Mouse (Mus musculus) forebrain, embryonic 14.5 days (tissue): Measurements from ENCODE around the gene Eif2s1. TPM values are rescaled to one million over a fixed set of nuclear protein-coding genes. Genes with fewer than 3 reads are reported as not detected.

Experiments
- ATAC-seq: fragments of 200-750 bp; cut with Nextera tagmentation; 2 replicates; pipeline ENCODE4 v1.8.0; 2017; ENCODE audit warnings: mild to moderate bottlenecking, moderate library complexity
- DNase-seq: peaks from one replicate; pipeline ENCODE4 v3.0.0-alpha.2; 2015; ENCODE audit warnings: low spot score
- H3K27ac ChIP-seq: fragments of 300-500 bp; sonication (generic); 2 replicates; pipeline ENCODE4 v1.5.1; 2014; ENCODE audit warnings: low read depth, mild to moderate bottlenecking, control low read depth, low read length, moderate library complexity
- H3K27me3 ChIP-seq: fragments of 300-500 bp; sonication (generic); replicated peaks from 2 replicates; pipeline ENCODE4 v1.6.1; 2014; ENCODE audit warnings: low read length, control low read depth, mixed read lengths; ENCODE audit not compliant: control insufficient read depth, insufficient read depth
- H3K36me3 ChIP-seq: fragments of 300-500 bp; sonication (generic); 2 replicates; pipeline ENCODE4 v1.6.1; 2014; ENCODE audit warnings: low read length, control low read depth; ENCODE audit not compliant: control insufficient read depth, insufficient read depth
- H3K4me1 ChIP-seq: fragments of 300-500 bp; sonication (generic); 2 replicates; pipeline ENCODE4 v1.6.1; 2014; ENCODE audit warnings: antibody characterized with exemption, low read length, control low read depth; ENCODE audit not compliant: control insufficient read depth, insufficient read depth
- H3K4me2 ChIP-seq: fragments of 300-500 bp; sonication (generic); 2 replicates; pipeline ENCODE4 v1.6.1; 2014; ENCODE audit warnings: mild to moderate bottlenecking, control low read depth, low read length
- H3K4me3 ChIP-seq: fragments of 300-500 bp; sonication (generic); 2 replicates; pipeline ENCODE4 v1.5.1; 2014; ENCODE audit warnings: low read depth, low read length, control low read depth
- H3K9ac ChIP-seq: fragments of 300-500 bp; sonication (generic); 2 replicates; pipeline ENCODE4 v1.6.1; 2014; ENCODE audit warnings: mild to moderate bottlenecking, low read length, control low read depth, moderate library complexity
- H3K9me3 ChIP-seq: fragments of 300-500 bp; sonication (generic); replicated peaks from 2 replicates; pipeline ENCODE4 v1.6.1; 2016; ENCODE audit warnings: low read length, control low read depth, mixed read lengths; ENCODE audit not compliant: control insufficient read depth
- WGBS: fragments of 180-500 bp; shearing (Covaris S2); extraction: QIAGEN DNeasy Blood & Tissue Kit; methylation state at CpG from one replicate; pipeline ENCODE4 v1.1.7; 2014; 5-methylcytosine and 5-hydroxymethylcytosine counted together
- polyA plus RNA-seq: library from polyadenylated mRNA; unstranded; fragments of >200 nt; fragmentation: Nextera tagmentation; extraction: Ambion mirVana; gene quantifications from 2 replicates; pipeline ENCODE4 v1.2.1, GENCODE M21; 2014

The Eif2s1 gene
- polyA plus RNA-seq, 1 experiment from 2014 or later = 188 TPM

- Histone ChIP-seq H3K27me3 (no peaks in the 10 kb centered on the region), H3K4me1 (peaks cover 6% of the 10 kb centered on the region; the same call in 1 of the 2 replicates), H3K4me2 (no peak overlapping the region), H3K27ac (no peak overlapping the region), H3K36me3 (peaks cover 35% of the 10 kb centered on the region), H3K9me3 (no peaks in the 10 kb centered on the region), H3K9ac (no peak overlapping the region), H3K4me3 (no peak overlapping the region)
- WGBS = 91% methylated on average over 1 of the region's 1 CpGs
- ATAC-seq (no peak), DNase-seq (no peak)
Observed at GRCm38 (mm10) chr12:78868115-78868514, 6.5 kb downstream of the Eif2s1 start.

- DNase-seq (no peak), ATAC-seq (no peak)
- Histone ChIP-seq H3K4me3 (no peak overlapping the region), H3K27me3 (no peaks in the 10 kb centered on the region), H3K36me3 (peaks cover 52% of the 10 kb centered on the region), H3K4me1 (no peaks in the 10 kb centered on the region), H3K9ac (no peak overlapping the region), H3K4me2 (no peak overlapping the region), H3K9me3 (no peaks in the 10 kb centered on the region), H3K27ac (no peak overlapping the region)
- WGBS = 98% methylated on average over 3 of the region's 3 CpGs
Observed at GRCm38 (mm10) chr12:78874581-78874980, 13.0 kb downstream of the Eif2s1 start.

DNA sequence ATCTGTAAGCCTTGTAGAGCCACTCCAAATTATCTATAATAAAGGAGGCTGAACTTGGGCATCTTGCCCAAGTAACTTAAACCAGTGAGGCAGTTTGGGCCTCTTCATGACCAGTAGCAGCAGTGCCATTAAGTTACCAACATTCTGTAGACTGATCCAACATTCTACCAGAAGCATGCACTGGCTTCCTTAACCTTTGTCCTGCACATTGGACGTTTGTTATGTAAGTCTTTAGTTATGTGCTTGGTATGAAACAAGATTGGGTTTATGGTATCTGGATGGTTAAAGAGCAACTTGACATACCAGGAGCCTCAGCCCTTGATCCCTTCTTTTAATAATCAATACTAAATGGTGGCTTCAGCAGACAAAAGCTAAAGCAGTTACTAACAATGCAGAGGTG is 28.4 kb downstream of the Eif2s1 start:
- Histone ChIP-seq H3K36me3 (peaks cover 18% of the 10 kb centered on the region), H3K27me3 (no peaks in the 10 kb centered on the region), H3K4me2 (no peak overlapping the region), H3K9ac (no peak overlapping the region), H3K9me3 (no peaks in the 10 kb centered on the region), H3K27ac (no peak overlapping the region), H3K4me1 (no peaks in the 10 kb centered on the region), H3K4me3 (no peak overlapping the region)
- no peak for ATAC-seq
- no peak for DNase-seq
- WGBS = 79% methylated on average over 1 of the region's 1 CpGs

DNA sequence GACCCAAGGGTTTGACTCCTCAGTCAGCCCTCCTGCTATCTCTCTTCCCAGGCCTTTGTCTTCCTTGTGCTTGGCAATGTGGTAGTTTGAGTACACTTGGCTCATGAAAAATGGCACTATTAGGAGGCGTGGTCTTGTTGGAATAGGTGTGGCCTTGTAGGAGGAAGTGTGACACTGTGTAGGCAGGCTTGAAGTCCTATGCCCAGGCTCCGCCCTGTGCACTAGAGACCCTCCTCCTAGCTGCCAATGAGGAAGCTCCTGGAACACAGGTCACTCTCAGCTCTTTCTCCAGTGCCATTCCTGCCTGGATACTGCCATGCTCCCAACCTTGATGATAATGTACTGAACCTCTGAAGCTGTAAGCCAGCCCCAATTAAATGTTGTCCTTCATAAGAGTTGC is 29.5 kb downstream of the Eif2s1 start:
- Histone ChIP-seq H3K4me1 (no peaks in the 10 kb centered on the region), H3K4me3 (no peak overlapping the region), H3K27ac (no peak overlapping the region), H3K9me3 (no peaks in the 10 kb centered on the region), H3K27me3 (no peaks in the 10 kb centered on the region), H3K4me2 (no peak overlapping the region), H3K9ac (no peak overlapping the region), H3K36me3 (peaks cover 8% of the 10 kb centered on the region)
- 83% methylated on average over 2 of the region's 2 CpGs for WGBS
- no peak for DNase-seq
- no peak for ATAC-seq

- Histone ChIP-seq H3K36me3 (no peaks in the 10 kb centered on the region), H3K4me2 (no peak overlapping the region), H3K27ac (no peak overlapping the region), H3K4me3 (no peak overlapping the region), H3K9me3 (no peaks in the 10 kb centered on the region), H3K27me3 (no peaks in the 10 kb centered on the region), H3K4me1 (no peaks in the 10 kb centered on the region), H3K9ac (no peak overlapping the region)
- ATAC-seq = no peak
- DNase-seq = no peak
- 89% methylated on average over 1 of the region's 1 CpGs for WGBS
Observed at GRCm38 (mm10) chr12:78897861-78898260, 36.2 kb downstream of the Eif2s1 start.

DNA sequence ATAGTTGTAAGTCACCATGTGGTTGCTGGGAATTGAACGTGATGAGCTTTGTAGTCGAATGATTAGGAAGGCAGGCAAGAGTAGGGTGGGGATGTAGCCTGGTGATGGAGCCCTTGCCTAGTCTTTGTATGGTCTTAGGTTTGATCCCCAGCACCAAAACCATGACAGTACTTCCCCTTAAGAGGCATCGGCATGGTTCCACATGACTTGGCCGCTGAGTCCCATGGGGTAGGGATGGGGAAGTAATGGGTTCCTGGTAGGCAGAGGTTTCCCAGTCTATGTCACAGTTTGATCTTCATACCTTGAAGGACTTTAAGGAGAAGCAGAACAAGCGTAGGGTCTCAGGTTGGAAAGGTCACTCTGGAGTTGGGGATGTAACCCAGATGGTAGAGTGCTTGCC is 39.8 kb downstream of the Eif2s1 start:
- DNase-seq (no peak), ATAC-seq (no peak)
- no peaks in the 10 kb centered on the region for H3K9me3 ChIP-seq
- no peak overlapping the region for H3K27ac ChIP-seq
- no peak overlapping the region for H3K4me2 ChIP-seq
- no peaks in the 10 kb centered on the region; the same call in 1 of the 2 replicates for H3K27me3 ChIP-seq
- no peaks in the 10 kb centered on the region for H3K4me1 ChIP-seq
- H3K9ac ChIP-seq = no peak overlapping the region
- 94% methylated on average over 5 of the region's 5 CpGs for WGBS
- no peaks in the 10 kb centered on the region for H3K36me3 ChIP-seq
- no peak overlapping the region for H3K4me3 ChIP-seq

DNA sequence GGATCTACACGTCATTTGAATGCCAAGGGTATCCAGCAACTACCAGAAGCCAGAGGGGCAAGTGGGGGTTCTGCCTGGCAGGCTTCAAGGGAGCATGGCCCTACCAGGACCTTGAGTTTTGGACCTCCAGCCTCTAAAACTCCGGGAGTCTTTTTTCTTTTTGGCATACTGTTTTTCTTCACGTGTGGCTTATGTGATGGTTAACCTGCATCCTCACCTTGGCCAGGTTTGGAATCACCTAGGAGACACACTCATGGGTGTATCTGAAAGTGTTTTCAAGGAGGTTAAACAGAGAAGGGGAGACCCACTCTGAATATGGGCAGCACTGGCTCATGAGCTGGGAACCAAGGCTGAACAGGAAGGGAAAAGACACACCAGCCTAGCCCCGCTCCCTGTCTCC is 41.7 kb downstream of the Eif2s1 start:
- WGBS = 81% methylated on average over 4 of the region's 4 CpGs
- Histone ChIP-seq H3K4me1 (no peaks in the 10 kb centered on the region), H3K27me3 (peaks cover 8% of the 10 kb centered on the region; the same call in 1 of the 2 replicates), H3K9me3 (no peaks in the 10 kb centered on the region), H3K4me2 (no peak overlapping the region), H3K4me3 (no peak overlapping the region), H3K36me3 (no peaks in the 10 kb centered on the region), H3K9ac (no peak overlapping the region), H3K27ac (no peak overlapping the region)
- ATAC-seq = no peak
- no peak for DNase-seq

GRCm38 (mm10) chr12:78904499-78904898 is 42.9 kb downstream of the Eif2s1 start:
- H3K9ac ChIP-seq = no peak overlapping the region
- 88% methylated on average over 7 of the region's 7 CpGs for WGBS
- no peak overlapping the region for H3K4me3 ChIP-seq
- ATAC-seq = no peak
- H3K36me3 ChIP-seq = no peaks in the 10 kb centered on the region
- peaks cover 8% of the 10 kb centered on the region; the same call in 1 of the 2 replicates for H3K27me3 ChIP-seq
- no peak overlapping the region for H3K4me2 ChIP-seq
- no peak overlapping the region for H3K27ac ChIP-seq
- DNase-seq = no peak
- H3K9me3 ChIP-seq = no peaks in the 10 kb centered on the region
- H3K4me1 ChIP-seq = no peaks in the 10 kb centered on the region

- H3K36me3 ChIP-seq = no peaks in the 10 kb centered on the region
- H3K27me3 ChIP-seq = peaks cover 28% of the 10 kb centered on the region
- no peaks in the 10 kb centered on the region for H3K9me3 ChIP-seq
- H3K4me3 ChIP-seq = peak within 1 kb of the TSS; percentile 36
- peak; percentile 42 for DNase-seq
- WGBS = 3% methylated on average over 37 of the region's 38 CpGs
- no peak within 1 kb of the TSS for H3K27ac ChIP-seq
- ATAC-seq = peak; percentile 66; the same call in 1 of the 2 replicates
- H3K9ac ChIP-seq = peak within 1 kb of the TSS; percentile 58
- peaks cover 6% of the 10 kb centered on the region; the same call in 1 of the 2 replicates for H3K4me1 ChIP-seq
- peak within 1 kb of the TSS; percentile 88 for H3K4me2 ChIP-seq
Observed at GRCm38 (mm10) chr12:78906707-78907162, 45.1 kb downstream of the Eif2s1 start, which contains the start of gene Plek2. TSS of gene Plek2 (minus strand) at chr12:78906964.
